Mouse (Mus musculus) forebrain, embryonic 16.5 days (tissue): ENCODE results near the gene Sstr4. TPM values are rescaled to one million over a fixed set of nuclear protein-coding genes. Genes with fewer than 3 reads are reported as not detected.

Experiments
- ATAC-seq: fragments of 200-750 bp; cut with Nextera tagmentation; 2 replicates; pipeline ENCODE4 v1.8.0; 2017; ENCODE audit warnings: mild to moderate bottlenecking, moderate library complexity
- H3K27ac ChIP-seq: fragments of 300-500 bp; sonication (generic); 2 replicates; pipeline ENCODE4 v1.5.1; 2014; ENCODE audit warnings: low read length, control low read depth
- H3K27me3 ChIP-seq: fragments of 300-500 bp; sonication (generic); replicated peaks from 2 replicates; pipeline ENCODE4 v1.6.1; 2014; ENCODE audit warnings: low read length; ENCODE audit not compliant: control insufficient read depth, insufficient read depth
- H3K36me3 ChIP-seq: fragments of 300-500 bp; sonication (generic); 2 replicates; pipeline ENCODE4 v1.6.1; 2014; ENCODE audit not compliant: control insufficient read depth, insufficient read depth
- H3K4me1 ChIP-seq: fragments of 300-500 bp; sonication (generic); replicated peaks from 2 replicates; pipeline ENCODE4 v1.6.1; 2014; ENCODE audit warnings: low read length; ENCODE audit not compliant: control insufficient read depth, insufficient read depth
- H3K4me2 ChIP-seq: fragments of 300-500 bp; sonication (generic); 2 replicates; pipeline ENCODE4 v1.6.1; 2014; ENCODE audit warnings: mild to moderate bottlenecking, low read length, control low read depth
- H3K4me3 ChIP-seq: fragments of 300-500 bp; sonication (generic); replicated peaks from 2 replicates; pipeline ENCODE4 v1.5.1; 2014; ENCODE audit warnings: mild to moderate bottlenecking, low read length, control low read depth
- H3K9ac ChIP-seq: fragments of 300-500 bp; sonication (generic); replicated peaks from 2 replicates; pipeline ENCODE4 v1.6.1; 2014; ENCODE audit warnings: low read depth, low read length, control low read depth
- H3K9me3 ChIP-seq: fragments of 300-500 bp; sonication (generic); 2 replicates; pipeline ENCODE4 v1.6.1; 2016; ENCODE audit warnings: low read length; ENCODE audit not compliant: control insufficient read depth
- WGBS: fragments of 180-500 bp; shearing (Covaris S2); extraction: QIAGEN DNeasy Blood & Tissue Kit; methylation state at CpG from one replicate; pipeline ENCODE4 v1.1.7; 2014; 5-methylcytosine and 5-hydroxymethylcytosine counted together
- polyA plus RNA-seq: library from polyadenylated mRNA; unstranded; fragments of >200 nt; fragmentation: Nextera tagmentation; extraction: Ambion mirVana; gene quantifications from 2 replicates; pipeline ENCODE4 v1.2.1, GENCODE M21; 2015

The Sstr4 gene
- polyA plus RNA-seq, 1 experiment from 2014 or later = 1.6 TPM

DNA sequence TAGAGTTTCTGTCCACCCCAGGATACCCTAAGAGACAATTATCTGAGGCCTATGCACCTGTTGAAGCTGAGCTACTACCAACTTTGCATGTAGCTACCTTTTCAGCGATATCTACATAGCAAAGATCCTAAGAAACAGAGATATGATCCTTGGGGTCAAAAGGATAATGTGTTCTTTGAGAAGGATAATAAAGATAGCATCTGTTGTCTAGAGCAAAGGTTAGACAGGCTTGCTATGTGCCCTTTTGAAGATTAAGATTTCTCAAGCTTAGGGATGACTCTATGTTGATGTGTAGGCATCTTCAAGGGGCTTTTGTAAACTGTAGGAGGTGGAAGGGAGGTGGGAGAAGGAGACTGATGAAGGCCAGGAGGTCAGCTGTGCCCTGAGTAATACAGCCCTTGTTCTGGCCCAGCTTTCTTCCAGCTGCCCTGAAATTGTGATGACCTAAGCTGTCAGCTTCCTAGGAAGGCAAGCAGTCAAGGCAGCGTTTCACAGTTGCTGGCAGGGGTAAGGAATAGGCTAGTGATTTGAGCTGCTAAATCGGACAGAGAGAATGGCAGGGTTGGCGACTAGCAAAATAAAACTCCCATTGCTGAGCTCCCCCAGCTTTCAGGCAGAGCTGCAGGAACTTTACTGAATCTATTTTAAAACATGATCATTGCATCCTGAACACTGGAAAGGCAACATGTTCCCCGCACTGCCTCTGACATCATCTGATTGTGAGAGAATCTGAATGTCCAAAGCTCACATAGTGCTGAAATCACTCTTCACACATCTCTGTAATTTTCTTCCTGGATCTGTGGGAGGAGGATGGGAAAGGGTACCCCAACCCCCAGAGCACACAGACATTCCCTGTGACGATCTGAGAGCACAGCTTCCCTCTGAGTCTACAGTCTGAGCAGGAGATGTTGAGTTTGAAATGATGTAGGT lies 7.2 kb upstream of the Sstr4 start:
- no peaks in the 10 kb centered on the region for H3K9me3 ChIP-seq
- no peak overlapping the region for H3K4me3 ChIP-seq
- 0 out of 2 replicates have a peak, but pooled peaks cover 2% of the 10 kb centered on the region for H3K27me3 ChIP-seq
- H3K4me2 ChIP-seq = no peak overlapping the region
- no peaks in the 10 kb centered on the region for H3K36me3 ChIP-seq
- no peak overlapping the region for H3K9ac ChIP-seq
- 79% methylated on average over 6 of the region's 6 CpGs for WGBS
- no peak overlapping the region for H3K27ac ChIP-seq
- no peak for ATAC-seq
- no peaks in the 10 kb centered on the region for H3K4me1 ChIP-seq

DNA sequence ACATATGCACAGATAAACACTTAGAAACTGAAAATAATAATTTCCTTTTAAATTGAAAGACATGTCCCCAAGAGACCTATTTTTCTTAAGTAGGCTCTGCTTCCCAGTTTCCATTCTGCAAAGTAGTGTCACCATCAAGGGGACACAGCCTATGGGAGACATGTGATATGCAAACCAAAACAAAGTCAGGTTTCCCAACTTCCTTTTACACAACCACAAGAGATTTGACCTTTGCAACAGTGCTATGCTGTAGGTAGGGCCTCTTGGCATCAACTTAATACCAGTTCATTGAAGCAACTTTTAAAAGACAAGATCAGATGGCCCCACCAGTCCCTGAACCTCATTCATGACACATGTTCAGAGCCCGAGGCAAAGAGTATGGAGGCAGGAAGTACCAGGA lies 2.0 kb upstream of the Sstr4 start:
- Histone ChIP-seq H3K27me3 (peaks cover 14% of the 10 kb centered on the region), H3K9ac (no peak overlapping the region), H3K9me3 (no peaks in the 10 kb centered on the region), H3K4me2 (no peak overlapping the region), H3K27ac (no peak overlapping the region), H3K4me3 (no peak overlapping the region), H3K4me1 (peaks cover 5% of the 10 kb centered on the region), H3K36me3 (no peaks in the 10 kb centered on the region)
- ATAC-seq = no peak
- whole genome bisulfite sequencing = 67% methylated on average over 1 of the region's 1 CpGs

DNA sequence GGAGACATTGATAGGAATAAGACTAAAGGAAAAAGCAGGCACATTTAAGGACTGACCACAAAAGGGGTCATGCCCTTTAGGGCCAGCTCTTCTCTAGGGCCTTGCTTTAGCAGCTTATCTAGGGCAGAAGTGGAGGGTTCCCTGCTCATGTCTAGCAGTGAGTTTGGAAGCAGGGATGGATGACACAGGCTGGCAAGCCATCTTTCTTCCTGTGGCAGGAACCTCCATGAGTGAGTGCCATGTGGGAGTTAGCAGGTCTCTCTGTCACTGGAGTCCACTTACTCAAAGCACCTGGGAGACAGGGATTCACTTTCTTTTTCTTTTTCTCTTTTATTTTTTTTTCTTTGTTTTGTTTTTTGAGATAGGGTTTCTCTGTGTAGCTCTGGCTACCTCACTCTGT lies 1.3 kb upstream of the Sstr4 start:
- Histone ChIP-seq H3K36me3 (no peaks in the 10 kb centered on the region), H3K27ac (no peak overlapping the region), H3K4me3 (no peak overlapping the region), H3K9ac (no peak overlapping the region), H3K27me3 (peaks cover 14% of the 10 kb centered on the region), H3K4me1 (peaks cover 5% of the 10 kb centered on the region), H3K4me2 (no peak overlapping the region), H3K9me3 (no peaks in the 10 kb centered on the region)
- no peak for ATAC-seq

DNA sequence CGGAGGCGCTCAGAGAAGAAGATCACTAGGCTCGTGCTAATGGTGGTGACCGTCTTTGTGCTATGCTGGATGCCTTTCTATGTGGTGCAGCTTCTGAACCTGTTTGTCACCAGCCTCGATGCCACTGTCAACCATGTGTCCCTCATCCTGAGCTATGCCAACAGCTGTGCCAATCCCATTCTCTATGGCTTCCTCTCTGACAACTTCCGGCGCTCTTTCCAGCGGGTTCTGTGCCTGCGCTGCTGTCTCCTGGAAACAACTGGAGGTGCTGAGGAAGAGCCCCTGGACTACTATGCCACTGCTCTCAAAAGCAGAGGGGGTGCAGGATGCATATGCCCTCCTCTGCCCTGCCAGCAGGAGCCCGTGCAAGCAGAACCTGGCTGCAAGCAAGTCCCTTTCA lies 1.1 kb downstream of the Sstr4 start:
- no peak overlapping the region for H3K9ac ChIP-seq
- peak; percentile 18 for ATAC-seq
- H3K27me3 ChIP-seq = peaks cover 14% of the 10 kb centered on the region
- peak overlapping the region; percentile 95 for H3K4me2 ChIP-seq
- peaks cover 5% of the 10 kb centered on the region for H3K4me1 ChIP-seq
- H3K4me3 ChIP-seq = peak overlapping the region; percentile 62
- WGBS = 74% methylated on average over 10 of the region's 10 CpGs
- no peak overlapping the region for H3K27ac ChIP-seq
- no peaks in the 10 kb centered on the region for H3K9me3 ChIP-seq
- no peaks in the 10 kb centered on the region for H3K36me3 ChIP-seq

DNA sequence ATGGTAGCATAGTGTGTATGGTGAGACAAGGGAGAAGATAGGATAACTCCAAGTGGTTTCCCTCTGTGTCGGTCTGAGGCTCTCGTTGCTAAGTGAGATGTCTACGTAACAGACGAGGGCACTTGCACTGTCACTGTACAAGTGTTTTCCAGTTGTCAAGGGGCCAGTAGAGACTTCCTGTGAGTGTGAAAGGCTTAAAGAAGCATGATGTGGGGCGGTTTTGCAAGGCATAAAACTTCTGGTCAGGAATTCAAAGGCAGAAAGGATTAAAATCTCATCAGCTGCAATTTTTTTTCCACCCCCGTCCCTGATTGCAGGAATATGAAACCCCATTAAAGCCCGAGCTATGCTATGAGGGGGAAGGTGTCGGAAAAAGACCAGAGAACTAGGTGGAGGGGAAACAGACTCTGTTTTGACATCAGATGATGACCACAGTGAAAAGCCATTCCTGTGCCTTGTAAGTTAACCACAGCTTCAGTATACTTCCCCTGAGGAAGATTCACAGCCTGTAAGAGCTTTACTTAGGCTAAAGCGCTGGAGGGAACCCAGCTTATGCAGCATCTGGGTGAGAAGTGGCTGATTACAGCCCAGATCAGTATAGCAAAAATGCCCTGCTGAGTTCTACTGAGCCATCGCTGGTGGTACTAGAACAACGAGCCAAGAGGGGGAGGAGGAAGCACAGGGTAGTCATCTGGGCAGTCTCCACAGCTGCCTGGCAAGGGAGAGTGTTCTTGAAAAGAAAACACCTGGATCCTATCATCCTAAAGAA lies 2.1 kb downstream of the Sstr4 start:
- 80% methylated on average over 11 of the region's 11 CpGs for WGBS
- Histone ChIP-seq H3K9me3 (no peaks in the 10 kb centered on the region), H3K36me3 (no peaks in the 10 kb centered on the region), H3K27me3 (peaks cover 14% of the 10 kb centered on the region), H3K27ac (no peak overlapping the region), H3K4me3 (no peak overlapping the region), H3K9ac (no peak overlapping the region), H3K4me1 (peaks cover 5% of the 10 kb centered on the region), H3K4me2 (no peak overlapping the region)
- ATAC-seq = no peak

DNA sequence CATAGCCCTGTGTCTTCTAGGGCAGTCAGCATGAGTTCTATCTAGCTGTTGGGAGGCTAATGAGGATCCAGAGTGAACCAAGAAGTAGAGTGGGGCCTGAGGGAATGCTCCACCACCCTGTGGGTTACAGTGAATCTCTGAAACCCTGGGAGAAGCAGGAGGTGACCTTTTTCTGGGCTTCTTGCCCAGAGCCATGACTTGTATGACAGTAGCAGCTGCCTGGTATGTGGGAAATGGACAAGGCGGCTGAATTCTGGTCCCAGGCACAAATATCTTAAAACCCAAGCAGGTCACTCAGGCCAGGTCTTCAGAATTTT lies 2.6 kb downstream of the Sstr4 start:
- peaks cover 5% of the 10 kb centered on the region for H3K4me1 ChIP-seq
- WGBS = 88% methylated on average over 1 of the region's 1 CpGs
- H3K27ac ChIP-seq = no peak overlapping the region
- ATAC-seq = no peak
- no peak overlapping the region for H3K9ac ChIP-seq
- H3K27me3 ChIP-seq = peaks cover 12% of the 10 kb centered on the region
- no peaks in the 10 kb centered on the region for H3K36me3 ChIP-seq
- H3K4me3 ChIP-seq = no peak overlapping the region
- no peaks in the 10 kb centered on the region for H3K9me3 ChIP-seq
- no peak overlapping the region for H3K4me2 ChIP-seq

DNA sequence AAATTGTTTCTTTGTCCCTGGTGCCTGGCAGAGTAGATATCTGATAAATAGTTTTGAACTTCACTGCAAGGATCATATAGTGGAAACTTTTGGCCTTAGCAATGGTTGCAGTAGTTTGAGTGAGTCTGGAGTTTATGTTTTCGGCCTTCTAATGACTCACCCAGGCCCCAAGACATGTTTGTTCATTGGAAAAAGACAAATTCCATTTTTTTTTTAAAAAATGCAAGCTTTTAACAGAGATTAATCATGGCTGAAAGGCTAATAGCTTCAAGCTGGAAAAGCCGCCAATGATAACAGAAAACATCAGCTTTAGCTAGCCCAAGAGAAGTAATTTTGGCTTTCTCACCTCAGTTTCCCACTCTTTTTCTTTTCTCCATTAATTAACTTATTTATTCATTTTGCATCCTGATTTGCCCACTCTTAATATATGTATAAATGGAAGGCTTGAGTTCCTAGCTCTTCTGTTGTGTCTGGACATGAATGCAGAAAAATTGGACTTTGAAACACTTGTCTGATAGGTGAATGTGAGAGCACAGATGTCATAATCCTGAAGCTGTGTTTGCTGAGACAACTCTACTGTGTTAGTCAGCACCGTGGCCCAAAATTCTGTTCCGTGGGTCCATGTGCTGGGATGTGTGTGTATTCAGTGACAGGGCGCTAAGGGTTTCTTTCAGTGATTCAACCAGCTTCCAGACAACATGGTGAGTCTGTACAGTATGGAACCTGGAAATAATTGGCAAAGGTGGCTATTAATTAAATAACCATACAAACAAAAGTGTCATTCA lies 3.9 kb downstream of the Sstr4 start:
- Histone ChIP-seq H3K36me3 (no peaks in the 10 kb centered on the region), H3K9ac (no peak overlapping the region), H3K9me3 (no peaks in the 10 kb centered on the region), H3K4me1 (peaks cover 5% of the 10 kb centered on the region), H3K4me3 (no peak overlapping the region), H3K27ac (no peak overlapping the region), H3K27me3 (peaks cover 12% of the 10 kb centered on the region), H3K4me2 (no peak overlapping the region)
- ATAC-seq = no peak
- 87% methylated on average over 5 of the region's 5 CpGs for WGBS

DNA sequence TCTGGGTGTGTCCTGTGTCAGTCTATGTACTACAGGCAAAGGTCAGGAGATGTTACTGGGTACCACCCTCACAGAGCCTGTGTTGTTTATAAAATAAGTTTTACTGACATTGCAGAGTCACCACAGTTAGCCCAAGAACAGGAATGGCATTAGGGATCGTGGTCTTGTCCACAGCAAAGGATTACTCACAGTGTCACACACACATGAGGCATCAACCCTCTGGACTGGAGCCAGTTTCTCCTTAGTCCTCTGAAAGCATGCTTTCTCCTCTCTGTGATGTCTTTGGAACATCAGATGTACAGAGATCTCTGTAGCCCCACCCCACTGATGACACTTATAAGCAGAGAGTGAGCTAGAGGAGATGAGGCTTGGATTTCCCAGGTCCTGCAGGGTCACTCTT lies 7.1 kb downstream of the Sstr4 start:
- ATAC-seq = no peak
- H3K27me3 ChIP-seq = peaks cover 17% of the 10 kb centered on the region
- H3K4me3 ChIP-seq = no peak overlapping the region
- H3K9me3 ChIP-seq = no peaks in the 10 kb centered on the region
- H3K4me1 ChIP-seq = peaks cover 13% of the 10 kb centered on the region
- H3K27ac ChIP-seq = no peak overlapping the region
- H3K4me2 ChIP-seq = no peak overlapping the region
- 83% methylated on average over 1 of the region's 1 CpGs for WGBS
- no peak overlapping the region for H3K9ac ChIP-seq
- H3K36me3 ChIP-seq = no peaks in the 10 kb centered on the region

DNA sequence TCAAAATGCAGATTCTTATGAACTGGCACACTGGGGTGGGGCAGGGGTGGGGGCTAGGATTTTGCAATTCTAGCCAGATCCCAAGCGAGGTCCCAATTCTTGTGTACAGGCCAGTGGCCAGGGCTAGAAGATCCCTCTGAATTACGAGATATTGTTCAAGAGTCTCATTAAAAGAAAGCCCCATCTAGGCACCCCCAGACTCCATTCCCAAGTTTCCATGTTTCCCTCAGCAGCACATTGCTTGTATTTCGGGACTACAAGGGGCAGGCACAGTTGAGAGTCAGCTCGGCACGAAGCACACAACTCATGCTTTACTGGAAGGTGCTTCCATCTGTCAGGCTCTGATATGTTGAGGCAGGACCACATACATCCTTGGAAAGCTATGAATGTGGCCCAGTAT lies 9.8 kb downstream of the Sstr4 start:
- WGBS = 77% methylated on average over 5 of the region's 5 CpGs
- H3K27me3 ChIP-seq = peaks cover 30% of the 10 kb centered on the region

More for the DNA sequence above, 9.8 kb downstream of the Sstr4 start:
- ATAC-seq = no peak
- no peaks in the 10 kb centered on the region for H3K36me3 ChIP-seq
- no peak overlapping the region for H3K4me2 ChIP-seq
- H3K4me3 ChIP-seq = no peak overlapping the region
- no peak overlapping the region for H3K9ac ChIP-seq
- peaks cover 23% of the 10 kb centered on the region for H3K4me1 ChIP-seq
- H3K9me3 ChIP-seq = no peaks in the 10 kb centered on the region
- H3K27ac ChIP-seq = no peak overlapping the region
